Mouse (Mus musculus): Measurements from ENCODE around the gene Ergic1. TPM values are rescaled to one million over a fixed set of nuclear protein-coding genes. Genes with fewer than 3 reads are reported as not detected.

The Ergic1 gene
- polyA plus RNA-seq, 1 experiment from 2014 or later: 99.9 TPM

DNA sequence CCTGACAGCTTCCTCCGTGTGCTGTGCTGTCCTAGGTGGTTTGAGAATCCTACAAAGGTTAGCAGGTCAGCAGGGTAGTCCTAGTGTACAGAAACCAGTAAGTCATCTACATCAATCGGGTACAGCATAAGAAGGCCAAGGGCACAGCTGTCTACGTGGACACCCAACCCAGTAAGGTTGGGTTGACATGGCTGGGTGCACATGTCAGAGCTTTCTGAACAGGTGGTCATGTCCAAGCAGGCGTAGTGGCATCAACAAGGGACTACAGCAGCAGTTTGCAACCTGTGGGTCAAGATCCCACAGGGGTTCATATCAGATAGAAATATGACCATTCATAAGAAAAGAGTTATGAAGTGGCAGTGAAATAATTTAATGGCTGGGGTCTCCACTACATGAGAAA is 104.3 kb downstream of the Ergic1 start:
- 85% methylated on average over 4 of the region's 4 CpGs for WGBS

DNA sequence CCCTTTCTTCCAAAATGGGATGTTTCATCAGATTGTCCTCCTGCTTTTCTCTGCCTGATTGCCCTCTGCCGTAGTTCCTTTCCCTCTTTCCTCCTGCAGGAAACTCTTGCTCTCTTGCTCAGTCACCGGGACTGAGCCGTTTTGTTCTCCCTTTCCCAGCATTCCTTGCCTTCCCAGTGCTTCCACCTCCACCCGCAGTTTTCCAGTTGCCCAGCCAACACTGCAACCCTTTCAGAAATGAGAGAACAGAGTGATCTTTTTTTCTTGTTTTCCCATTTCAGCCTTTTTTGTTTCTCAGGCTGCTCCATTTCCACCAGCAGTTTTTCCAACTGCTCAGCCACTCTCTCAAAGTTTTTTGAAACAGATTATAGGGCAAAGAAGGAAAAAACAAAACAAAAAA is 110.0 kb downstream of the Ergic1 start:
- Histone ChIP-seq H3K4me2 (no peak overlapping the region), H3K27ac (no peak overlapping the region), H3K9me3 (no peaks in the 10 kb centered on the region), H3K36me3 (replicated peaks) (no peaks in the 10 kb centered on the region), H3K4me1 (0 out of 2 replicates have a peak, but pooled peaks cover 4% of the 10 kb centered on the region), H3K9ac (no peak overlapping the region), H3K27me3 (0 out of 2 replicates have a peak, but pooled peaks cover 4% of the 10 kb centered on the region), H3K4me3 (replicated peaks) (no peak overlapping the region)
- no peak for ATAC-seq (ENCODE audit: low FRiP score)
- 53% methylated on average over 4 of the region's 4 CpGs for WGBS

More for the DNA sequence above, 104.3 kb downstream of the Ergic1 start:
- no peak for ATAC-seq (ENCODE audit: low FRiP score)
- Histone ChIP-seq H3K4me1 (peaks cover 11% of the 10 kb centered on the region), H3K4me3 (replicated peaks) (no peak overlapping the region), H3K27me3 (peaks cover 3% of the 10 kb centered on the region; the same call in 1 of the 2 replicates), H3K9me3 (no peaks in the 10 kb centered on the region), H3K27ac (no peak overlapping the region), H3K36me3 (replicated peaks) (no peaks in the 10 kb centered on the region), H3K4me2 (no peak overlapping the region), H3K9ac (no peak overlapping the region)

DNA sequence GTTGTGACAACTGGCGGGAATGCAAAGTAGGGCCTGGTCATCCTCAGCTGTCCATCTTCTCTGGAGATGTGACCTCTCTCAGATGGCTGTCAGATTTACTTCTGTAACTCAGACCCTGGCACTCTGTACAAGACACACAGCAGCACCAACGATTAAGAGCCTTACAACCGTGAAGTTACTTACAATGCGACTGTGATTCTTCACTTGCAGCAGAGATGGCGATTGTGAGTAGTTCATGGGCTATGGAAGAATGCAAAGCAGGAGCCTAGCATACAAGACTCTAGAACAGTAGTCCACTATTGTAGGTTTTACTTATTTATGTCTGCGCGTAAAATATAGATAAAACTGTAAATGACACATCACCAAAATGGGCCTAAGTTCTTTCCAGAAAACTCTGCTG is 114.6 kb downstream of the Ergic1 start:
- 30% methylated on average over 7 of the region's 7 CpGs for WGBS
- Histone ChIP-seq H3K4me1 (peaks cover 20% of the 10 kb centered on the region), H3K4me2 (peak overlapping the region; percentile 74), H3K27me3 (0 out of 2 replicates have a peak, but pooled peaks cover 4% of the 10 kb centered on the region), H3K9ac (no peak overlapping the region), H3K36me3 (replicated peaks) (no peaks in the 10 kb centered on the region), H3K9me3 (no peaks in the 10 kb centered on the region), H3K27ac (no peak overlapping the region), H3K4me3 (replicated peaks) (peak overlapping the region; percentile 85)
- peak; percentile 51 for ATAC-seq (ENCODE audit: low FRiP score)

DNA sequence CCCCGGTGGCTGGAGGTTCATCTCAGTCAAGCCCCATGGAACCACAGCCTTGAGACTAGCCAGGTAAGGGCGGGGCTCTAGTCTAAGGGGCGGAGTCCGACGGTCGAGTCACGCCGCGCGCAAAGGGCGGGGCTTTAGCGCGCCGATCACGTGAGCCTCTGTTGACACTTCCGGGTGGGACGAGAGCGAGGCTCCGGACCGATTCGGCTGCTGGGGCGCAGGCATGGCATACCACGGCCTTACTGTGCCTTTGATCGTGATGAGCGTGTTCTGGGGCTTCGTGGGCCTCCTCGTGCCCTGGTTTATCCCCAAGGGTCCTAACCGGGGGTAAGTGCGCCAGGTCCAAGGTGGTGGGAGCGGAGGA is 114.9 kb downstream of the Ergic1 start:
- Histone ChIP-seq H3K9me3 (no peaks in the 10 kb centered on the region), H3K27me3 (0 out of 2 replicates have a peak, but pooled peaks cover 4% of the 10 kb centered on the region), H3K4me1 (peaks cover 20% of the 10 kb centered on the region), H3K4me3 (replicated peaks) (peak overlapping the region; percentile 85), H3K36me3 (replicated peaks) (0 out of 2 replicates have a peak, but pooled peaks cover 4% of the 10 kb centered on the region), H3K27ac (peak overlapping the region; percentile 79), H3K4me2 (peak overlapping the region; percentile 74), H3K9ac (peak overlapping the region; percentile 76)
- 1% methylated on average over 30 of the region's 30 CpGs for WGBS
- peak; percentile 96 for ATAC-seq (ENCODE audit: low FRiP score)

DNA sequence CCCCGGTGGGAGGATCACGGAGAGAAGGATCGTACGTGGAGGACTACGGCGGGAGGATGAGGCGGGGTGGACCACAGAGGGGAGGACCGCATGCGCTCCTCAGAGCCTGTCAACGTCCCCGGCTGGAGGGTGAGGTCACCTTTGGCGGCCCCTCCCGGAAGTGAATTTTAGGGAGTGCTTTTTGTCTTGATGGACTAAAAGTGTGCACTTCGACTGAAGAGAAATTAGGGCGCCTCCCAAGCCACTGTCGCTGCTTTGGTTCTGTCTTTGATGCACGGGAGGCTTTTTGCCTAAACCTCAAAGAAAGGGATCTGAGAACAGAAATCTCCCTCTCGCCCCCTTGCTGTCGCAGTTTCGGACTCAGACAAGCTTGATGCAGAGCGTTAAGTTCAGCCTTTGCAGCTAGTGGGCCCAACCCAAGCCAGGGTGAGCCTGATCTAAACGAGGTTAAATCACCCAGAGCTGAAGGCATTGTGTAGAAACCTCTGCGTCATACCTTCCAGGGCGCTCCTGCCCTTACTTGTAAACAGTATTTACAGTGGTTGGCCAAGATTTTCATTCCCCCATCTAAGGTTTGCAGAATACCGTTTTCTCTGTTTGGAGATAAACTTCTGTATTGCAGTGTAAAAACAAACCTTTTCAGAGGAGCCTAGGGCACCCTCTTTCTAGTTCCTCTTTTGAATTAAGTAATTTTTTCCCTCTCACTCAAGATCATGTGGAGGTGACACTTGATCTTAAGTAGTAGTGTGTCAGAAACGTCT is 115.5 kb downstream of the Ergic1 start:
- H3K27me3 ChIP-seq: 0 out of 2 replicates have a peak, but pooled peaks cover 4% of the 10 kb centered on the region
- peak overlapping the region; percentile 79 for H3K27ac ChIP-seq
- peaks cover 20% of the 10 kb centered on the region for H3K4me1 ChIP-seq
- 0 out of 2 replicates have a peak, but pooled peaks cover 7% of the 10 kb centered on the region for H3K36me3 ChIP-seq (replicated peaks)
- peak overlapping the region; percentile 76 for H3K9ac ChIP-seq
- H3K9me3 ChIP-seq: no peaks in the 10 kb centered on the region
- peak; percentile 83 for ATAC-seq (ENCODE audit: low FRiP score)
- 3% methylated on average over 26 of the region's 26 CpGs for WGBS
- peak overlapping the region; percentile 85 for H3K4me3 ChIP-seq (replicated peaks)
- H3K4me2 ChIP-seq: peak overlapping the region; percentile 74

DNA sequence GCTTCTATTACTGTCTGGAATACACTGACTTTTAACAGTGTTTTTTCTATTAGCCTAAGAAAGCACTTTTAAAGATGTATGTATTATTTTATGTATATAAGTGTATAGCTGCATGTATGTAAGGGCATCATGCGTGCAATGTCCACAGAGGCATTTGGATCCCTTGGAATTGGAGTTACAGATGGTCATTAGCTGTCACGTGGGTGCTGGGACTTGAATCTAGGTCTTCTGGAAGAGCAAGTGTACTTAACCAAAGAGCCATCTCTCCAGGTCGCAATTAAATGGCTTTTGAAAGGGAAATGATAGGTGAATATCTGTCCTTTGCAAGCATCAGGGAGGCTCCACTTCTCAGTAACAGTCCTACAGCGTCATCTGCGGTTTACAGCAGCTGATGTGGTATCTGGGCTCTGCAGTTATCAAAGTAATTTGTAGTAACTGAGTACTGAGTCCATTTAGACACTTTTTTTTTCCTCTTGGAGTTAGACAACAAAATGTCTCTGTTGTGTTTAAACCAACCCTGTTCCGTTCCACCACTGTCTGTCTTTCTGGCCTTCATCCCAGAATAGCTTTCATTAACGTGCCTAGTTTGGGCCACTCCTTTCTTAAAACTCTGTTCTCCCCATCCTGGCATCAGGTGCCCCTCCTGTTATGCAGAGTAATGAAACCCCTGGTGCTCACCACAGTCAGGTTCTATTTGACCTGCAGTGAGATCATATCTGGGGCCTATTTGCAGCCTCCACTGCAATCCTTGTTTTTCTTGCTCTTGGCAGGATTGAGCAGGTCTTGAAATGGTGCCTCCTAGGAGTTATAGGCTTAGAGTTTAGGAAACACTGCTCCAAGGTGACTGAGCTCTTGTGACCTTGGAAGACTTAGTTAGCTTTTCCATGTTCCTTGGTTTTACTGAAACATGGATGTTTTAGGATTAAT is 116.7 kb downstream of the Ergic1 start:
- no peak overlapping the region for H3K9ac ChIP-seq
- H3K9me3 ChIP-seq: no peaks in the 10 kb centered on the region
- peak overlapping the region; percentile 74 for H3K4me2 ChIP-seq
- WGBS: 90% methylated on average over 7 of the region's 7 CpGs
- 0 out of 2 replicates have a peak, but pooled peaks cover 7% of the 10 kb centered on the region for H3K36me3 ChIP-seq (replicated peaks)
- H3K4me1 ChIP-seq: peaks cover 20% of the 10 kb centered on the region
- H3K4me3 ChIP-seq (replicated peaks): no peak overlapping the region
- no peak for ATAC-seq (ENCODE audit: low FRiP score)
- H3K27ac ChIP-seq: no peak overlapping the region
- 0 out of 2 replicates have a peak, but pooled peaks cover 4% of the 10 kb centered on the region for H3K27me3 ChIP-seq

DNA sequence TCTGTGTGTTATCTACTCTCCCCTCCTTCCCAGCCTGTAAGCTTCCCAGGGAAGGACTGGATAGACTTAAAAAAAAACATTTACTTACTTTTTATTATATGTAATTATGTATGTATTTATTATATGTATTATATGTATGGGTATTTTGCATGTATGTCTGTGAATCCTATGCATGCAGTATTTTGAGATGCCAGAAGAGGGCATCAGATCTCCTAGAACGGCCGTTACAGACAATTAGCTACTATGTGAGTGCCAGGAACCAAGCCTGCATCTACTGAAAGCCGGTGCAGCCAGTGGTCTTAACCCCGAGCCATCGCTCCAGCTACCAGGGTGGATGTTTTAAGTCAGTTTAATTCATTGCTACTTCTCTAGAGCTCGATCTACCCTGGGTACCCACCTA is 120.0 kb downstream of the Ergic1 start:
- Histone ChIP-seq H3K4me2 (no peak overlapping the region), H3K9me3 (no peaks in the 10 kb centered on the region), H3K27me3 (no peaks in the 10 kb centered on the region), H3K4me3 (replicated peaks) (no peak overlapping the region), H3K4me1 (peaks cover 16% of the 10 kb centered on the region), H3K9ac (no peak overlapping the region), H3K27ac (no peak overlapping the region), H3K36me3 (replicated peaks) (peaks cover 26% of the 10 kb centered on the region; the same call in 1 of the 2 replicates)
- WGBS: 92% methylated on average over 6 of the region's 6 CpGs
- no peak for ATAC-seq (ENCODE audit: low FRiP score)

DNA sequence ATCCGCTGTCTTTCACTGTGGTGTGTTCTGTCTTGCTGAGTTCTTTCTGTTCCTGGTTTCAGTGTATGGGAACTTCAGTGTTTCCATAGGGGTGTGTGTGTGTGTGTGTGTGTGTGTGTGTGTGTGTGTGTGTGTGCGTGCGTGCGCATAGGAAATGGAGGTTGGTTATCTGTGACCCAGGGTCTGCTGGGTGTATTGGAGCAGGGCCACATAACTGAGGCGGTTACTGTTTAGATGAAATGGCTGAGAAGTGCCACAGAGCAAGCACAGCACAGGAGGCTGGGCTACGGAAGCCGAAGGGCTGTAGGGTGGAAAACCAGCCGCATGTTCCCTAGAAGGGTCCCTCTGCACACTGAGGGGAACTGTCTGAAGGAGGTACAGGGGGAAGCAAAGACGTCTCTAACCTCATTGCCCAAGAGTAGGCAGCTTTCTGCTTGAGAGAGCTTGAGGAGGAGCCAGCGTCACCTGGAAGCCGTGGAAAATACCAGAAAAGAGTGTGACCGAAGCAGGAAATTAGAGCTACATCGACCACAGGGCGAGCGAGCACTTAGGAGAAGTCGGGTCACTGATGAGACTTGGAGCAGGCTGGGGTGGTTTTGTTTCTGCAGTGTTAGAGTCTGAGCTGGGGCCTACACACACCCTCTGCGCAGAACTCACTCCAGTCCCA is 125.2 kb downstream of the Ergic1 start:
- H3K27ac ChIP-seq: no peak overlapping the region
- no peaks in the 10 kb centered on the region for H3K9me3 ChIP-seq
- peaks cover 22% of the 10 kb centered on the region; the same call in 1 of the 2 replicates for H3K36me3 ChIP-seq (replicated peaks)
- H3K9ac ChIP-seq: no peak overlapping the region
- no peaks in the 10 kb centered on the region for H3K27me3 ChIP-seq
- peaks cover 5% of the 10 kb centered on the region; the same call in 1 of the 2 replicates for H3K4me1 ChIP-seq
- no peak overlapping the region for H3K4me3 ChIP-seq (replicated peaks)
- H3K4me2 ChIP-seq: no peak overlapping the region
- ATAC-seq (ENCODE audit: low FRiP score): no peak
- WGBS: 91% methylated on average over 17 of the region's 17 CpGs

DNA sequence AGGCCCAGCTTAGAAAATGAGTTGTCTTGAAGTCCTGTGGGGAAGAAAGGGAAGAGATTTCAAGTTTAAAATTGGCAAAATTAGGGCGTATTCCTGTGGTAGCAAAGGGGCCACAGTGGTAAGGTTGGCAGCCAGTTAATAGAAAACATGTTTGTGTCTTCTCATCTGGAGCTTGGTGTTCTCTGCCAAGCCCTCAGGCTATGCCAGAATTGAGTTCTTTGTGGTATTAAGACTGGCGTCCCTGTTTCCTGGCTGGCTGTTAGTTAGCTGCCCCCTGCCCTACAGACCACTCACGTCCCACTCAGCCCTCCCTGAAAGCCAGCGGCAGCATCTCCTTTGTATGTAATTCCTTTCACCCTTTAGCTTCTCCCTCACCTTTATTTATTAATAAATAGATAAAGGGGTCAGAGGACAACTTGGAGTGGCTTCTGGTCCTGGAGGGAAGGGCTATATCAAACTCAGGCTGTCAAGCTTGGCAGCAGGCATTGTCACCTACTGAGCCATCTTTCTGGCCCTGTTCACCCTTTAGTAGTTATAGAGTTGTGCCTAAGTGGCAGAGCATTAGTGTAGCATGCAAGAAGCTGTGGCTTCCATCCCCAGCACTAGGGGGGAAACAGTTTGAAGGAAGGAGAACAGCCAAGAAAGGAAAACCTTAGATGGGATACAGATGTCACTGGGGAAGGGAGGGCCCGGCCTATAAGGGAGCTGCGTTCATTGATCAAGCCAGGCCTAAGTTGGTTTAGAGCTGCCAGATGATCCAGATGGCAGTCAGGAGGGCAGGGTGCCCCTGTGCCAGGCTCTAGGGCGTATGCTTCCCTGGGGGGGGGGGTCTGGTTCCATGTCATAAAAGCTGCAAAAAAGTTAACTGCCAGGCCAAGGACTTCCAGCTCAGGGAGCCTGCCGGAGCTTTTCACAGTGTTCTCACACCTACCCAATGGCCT is 127.8 kb downstream of the Ergic1 start:
- ATAC-seq (ENCODE audit: low FRiP score): no peak
- Histone ChIP-seq H3K4me3 (replicated peaks) (no peak overlapping the region), H3K27ac (peak overlapping the region; percentile 70), H3K9me3 (no peaks in the 10 kb centered on the region), H3K27me3 (no peaks in the 10 kb centered on the region), H3K4me1 (peaks cover 5% of the 10 kb centered on the region; the same call in 1 of the 2 replicates), H3K4me2 (no peak overlapping the region), H3K36me3 (replicated peaks) (peaks cover 13% of the 10 kb centered on the region; the same call in 1 of the 2 replicates), H3K9ac (no peak overlapping the region)
- 70% methylated on average over 8 of the region's 8 CpGs for WGBS

DNA sequence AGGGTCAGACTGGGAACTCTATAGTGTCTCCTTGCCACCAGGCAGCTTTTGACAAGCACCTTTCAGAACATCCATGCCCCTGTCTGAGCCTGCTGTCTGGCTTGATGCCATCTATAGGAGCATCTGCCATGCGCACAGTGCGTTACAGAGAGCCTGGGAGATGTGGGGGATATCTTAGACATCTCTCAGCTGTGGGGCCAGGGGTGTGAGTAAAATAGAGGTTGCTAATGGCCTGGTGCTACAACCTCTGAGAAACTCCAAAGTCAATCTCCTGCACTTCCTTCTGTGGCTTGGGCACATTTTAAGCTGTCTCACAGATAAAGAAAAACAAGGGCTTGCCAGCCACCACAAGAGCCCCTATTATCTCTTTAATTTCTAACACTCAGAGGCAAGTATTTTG is 128.5 kb downstream of the Ergic1 start:
- ATAC-seq (ENCODE audit: low FRiP score): no peak
- H3K27me3 ChIP-seq: no peaks in the 10 kb centered on the region
- peaks cover 5% of the 10 kb centered on the region; the same call in 1 of the 2 replicates for H3K36me3 ChIP-seq (replicated peaks)
- WGBS: 82% methylated on average over 2 of the region's 2 CpGs
- no peak overlapping the region for H3K4me2 ChIP-seq
- no peak overlapping the region for H3K4me3 ChIP-seq (replicated peaks)
- H3K27ac ChIP-seq: peak overlapping the region; percentile 70
- peaks cover 5% of the 10 kb centered on the region; the same call in 1 of the 2 replicates for H3K4me1 ChIP-seq
- H3K9me3 ChIP-seq: no peaks in the 10 kb centered on the region
- no peak overlapping the region for H3K9ac ChIP-seq

DNA sequence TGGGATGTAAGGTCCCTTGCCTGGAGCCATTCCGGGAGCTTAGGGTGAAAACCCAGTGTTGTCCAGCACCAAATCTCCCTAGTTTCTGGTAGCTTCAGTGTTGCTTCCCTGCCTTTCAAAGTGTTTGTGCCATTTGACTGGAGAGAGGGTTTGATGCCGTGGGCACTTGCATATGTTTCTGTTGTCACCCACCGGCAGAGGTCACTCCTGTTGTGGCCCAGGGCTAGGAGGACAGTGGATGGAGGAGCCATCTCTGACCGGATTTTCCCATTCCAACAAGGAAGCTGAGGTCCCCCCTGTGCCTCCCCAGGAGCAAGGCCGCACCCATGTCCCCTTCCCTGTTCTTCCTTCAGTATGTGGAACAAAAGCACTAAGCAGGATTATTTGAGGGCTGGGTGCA is 128.9 kb downstream of the Ergic1 start:
- H3K9me3 ChIP-seq: no peaks in the 10 kb centered on the region
- 0 out of 2 replicates have a peak, but pooled peaks cover 2% of the 10 kb centered on the region for H3K36me3 ChIP-seq (replicated peaks)
- ATAC-seq (ENCODE audit: low FRiP score): no peak
- peak overlapping the region; percentile 70; the same call in 1 of the 2 replicates for H3K27ac ChIP-seq
- H3K27me3 ChIP-seq: no peaks in the 10 kb centered on the region
- H3K9ac ChIP-seq: no peak overlapping the region
- H3K4me2 ChIP-seq: no peak overlapping the region
- no peak overlapping the region for H3K4me3 ChIP-seq (replicated peaks)
- peaks cover 5% of the 10 kb centered on the region; the same call in 1 of the 2 replicates for H3K4me1 ChIP-seq
- WGBS: 79% methylated on average over 5 of the region's 5 CpGs

Measured in forebrain, embryonic 12.5 days (tissue).